Mouse (Mus musculus) limb, embryonic 15.5 days (tissue): ENCODE data around the gene Clgn. TPM values are rescaled to one million over a fixed set of nuclear protein-coding genes. Genes with fewer than 3 reads are reported as not detected.

Experiments used
- ATAC-seq: fragments of 200-750 bp; cut with Nextera tagmentation; 2 replicates; pipeline ENCODE4 v1.8.0; 2017; ENCODE audit warnings: low read depth, moderate TSS enrichment; ENCODE audit not compliant: insufficient number of reproducible peaks, low FRiP score, low TSS enrichment
- H3K27ac ChIP-seq: fragments of 300-500 bp; sonication (generic); 2 replicates; pipeline ENCODE4 v1.5.1; 2015; ENCODE audit warnings: moderate library complexity, mild to moderate bottlenecking, inconsistent platforms
- H3K27me3 ChIP-seq: fragments of 300-500 bp; sonication (generic); 2 replicates; pipeline ENCODE4 v1.6.1; 2015; ENCODE audit warnings: inconsistent platforms
- H3K36me3 ChIP-seq: fragments of 300-500 bp; sonication (generic); 2 replicates; pipeline ENCODE4 v1.6.1; 2015; ENCODE audit warnings: inconsistent platforms
- H3K4me1 ChIP-seq: fragments of 300-500 bp; sonication (generic); 2 replicates; pipeline ENCODE4 v1.6.1; 2015; ENCODE audit warnings: inconsistent platforms
- H3K4me2 ChIP-seq: fragments of 300-500 bp; sonication (generic); 2 replicates; pipeline ENCODE4 v1.6.1; 2015; ENCODE audit warnings: mild to moderate bottlenecking, inconsistent platforms
- H3K4me3 ChIP-seq: fragments of 300-500 bp; sonication (generic); 2 replicates; pipeline ENCODE4 v1.5.1; 2015; ENCODE audit warnings: mild to moderate bottlenecking, inconsistent platforms
- H3K9ac ChIP-seq: fragments of 300-500 bp; sonication (generic); 2 replicates; pipeline ENCODE4 v1.6.1; 2015; ENCODE audit warnings: inconsistent platforms
- H3K9me3 ChIP-seq: fragments of 300-500 bp; sonication (generic); 2 replicates; pipeline ENCODE4 v1.6.1; 2016; ENCODE audit warnings: inconsistent platforms
- WGBS: fragments of 180-500 bp; shearing (Covaris S2); methylation state at CpG from one replicate; pipeline ENCODE4 v1.1.7; 2015; 5-methylcytosine and 5-hydroxymethylcytosine counted together
- polyA plus RNA-seq: library from polyadenylated mRNA; unstranded; fragments of >200 nt; fragmentation: Nextera tagmentation; extraction: Ambion mirVana; gene quantifications from 2 replicates; pipeline ENCODE4 v1.2.1, GENCODE M21; 2015

The Clgn gene
- polyA plus RNA-seq, 1 experiment from 2014 or later, result 0.36 TPM

DNA sequence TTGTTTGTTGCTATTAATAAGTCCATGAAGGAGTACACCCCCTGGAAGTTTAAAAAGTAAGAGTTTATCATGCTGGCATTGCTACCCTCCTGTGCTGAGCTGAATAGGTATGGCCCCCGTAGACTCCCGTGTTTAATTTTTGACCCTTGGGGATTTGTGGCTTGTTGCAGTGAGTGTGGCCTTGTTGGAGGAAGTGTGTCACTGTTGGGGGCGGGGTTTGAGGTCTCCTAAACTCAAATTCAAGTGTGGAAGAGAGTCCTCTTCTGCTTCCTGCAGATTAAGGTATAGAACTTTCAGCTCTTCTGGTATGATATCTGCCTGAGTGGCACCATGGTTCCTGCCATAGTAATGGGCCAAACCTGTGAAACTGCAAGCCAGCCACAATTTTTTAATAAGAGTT is 69.9 kb downstream of the Clgn start:
- 65% methylated on average over 3 of the region's 3 CpGs for WGBS
- H3K9ac ChIP-seq, result no peak overlapping the region
- no peak overlapping the region for H3K4me2 ChIP-seq

More for the DNA sequence above, 69.9 kb downstream of the Clgn start:
- no peak for ATAC-seq
- Histone ChIP-seq H3K4me1 (no peaks in the 10 kb centered on the region), H3K9me3 (no peaks in the 10 kb centered on the region), H3K27me3 (no peaks in the 10 kb centered on the region), H3K27ac (no peak overlapping the region), H3K4me3 (no peak overlapping the region), H3K36me3 (no peaks in the 10 kb centered on the region)

Other genes with a start within 250 kb of the Clgn start
- gene Tbc1d9, start 224.5 kb upstream of the Clgn start, polyA plus RNA-seq, result 0.67 and 1.4 TPM in 2 replicates
- gene Gm10645, start 223.7 kb upstream of the Clgn start, polyA plus RNA-seq, result 0.27 and 0.70 TPM in 2 replicates
- gene Ucp1, start 99.5 kb upstream of the Clgn start, polyA plus RNA-seq, result not detected in 2 replicates
- gene Elmod2, start 57.4 kb upstream of the Clgn start, polyA plus RNA-seq, result 15.2 and 16.1 TPM in 2 replicates
- not detected in 2 replicates for gene Mgat4d, start 41.4 kb upstream of the Clgn start, polyA plus RNA-seq
- gene Scoc, start 68.5 kb downstream of the Clgn start, polyA plus RNA-seq, result 96.1 and 112 TPM in 2 replicates
- not detected in 2 replicates for gene Olfr370, start 145.9 kb downstream of the Clgn start, polyA plus RNA-seq
- gene Ndufb7, start 176.8 kb downstream of the Clgn start, polyA plus RNA-seq, result 253 and 288 TPM in 2 replicates
- gene Tecr, start 218.1 kb downstream of the Clgn start, polyA plus RNA-seq, result 544 and 583 TPM in 2 replicates
- 78.5 and 79.1 TPM in 2 replicates for gene Dnajb1, start 218.3 kb downstream of the Clgn start, polyA plus RNA-seq